Mouse (Mus musculus) heart, postnatal 0 days (tissue): ENCODE results near the gene Anks1.

Experiments
- CTCF ChIP-seq: IDR thresholded peaks from 2 replicates; pipeline ENCODE4 v1.5.1; 2016; ENCODE audit warnings: antibody characterized with exemption, control low read depth, low read depth
- EP300 ChIP-seq: IDR thresholded peaks from 2 replicates; pipeline ENCODE4 v1.6.1; 2016; ENCODE audit warnings: antibody characterized with exemption, low read depth

DNA sequence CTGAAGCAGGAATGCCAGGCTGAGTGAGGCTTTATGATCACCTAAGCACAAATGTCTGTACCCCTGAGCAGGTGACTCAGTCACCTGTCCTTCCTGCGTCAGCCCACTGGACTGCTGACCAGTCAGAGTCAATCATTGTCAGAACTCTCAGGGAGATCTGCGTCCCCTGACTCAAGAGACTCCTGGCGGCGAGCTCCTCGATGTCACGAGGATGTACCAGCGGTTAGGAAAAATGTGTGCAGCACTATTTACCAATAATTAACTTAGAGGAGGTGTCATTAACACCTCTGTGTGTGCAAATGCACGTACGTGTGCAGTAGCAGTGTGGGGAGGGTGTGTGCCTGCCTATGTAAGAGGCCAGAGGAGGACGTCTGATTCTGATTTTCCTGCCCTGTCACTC, 56.2 kb downstream of the Anks1 start:
- TF ChIP-seq CTCF (no peak), EP300 (no peak)
